Mouse (Mus musculus) CH12.LX (cell line): ENCODE data around the gene Lrmda. TPM values are rescaled to one million over a fixed set of nuclear protein-coding genes. Genes with fewer than 3 reads are reported as not detected.

Experiments used
- DNase-seq: peaks from one replicate; pipeline ENCODE4 v3.0.0-alpha.2; 2013; ENCODE audit errors: extremely low read depth
- H3K27ac ChIP-seq: 2 replicates; pipeline ENCODE4 v1.5.1; 2012; ENCODE audit warnings: low read depth, mild to moderate bottlenecking, control low read depth, moderate library complexity; ENCODE audit not compliant: insufficient read depth
- H3K27me3 ChIP-seq: replicated peaks from 2 replicates; pipeline ENCODE3; 2012; ENCODE audit warnings: inconsistent platforms
- H3K36me3 ChIP-seq, 2 experiments: replicated peaks in 1 of 2; 2 replicates each; pipeline versions ENCODE3 to v1.6.1; 2012; ENCODE audit warnings: inconsistent platforms in 1 of 2, low read length in 1 of 2, mild to moderate bottlenecking in 1 of 2, mixed read lengths in 1 of 2, moderate library complexity in 1 of 2; ENCODE audit not compliant: control insufficient read depth in 1 of 2, insufficient read depth in 1 of 2
- H3K4me1 ChIP-seq, 2 experiments: 2 replicates each; pipeline ENCODE4 v1.6.1; 2012; ENCODE audit warnings: inconsistent platforms in 1 of 2, moderate library complexity in 1 of 2; ENCODE audit not compliant: insufficient read depth in 2 of 2, control insufficient read depth in 1 of 2
- H3K4me2 ChIP-seq: 2 replicates; pipeline ENCODE4 v1.6.1; 2012; ENCODE audit warnings: low read depth, mild to moderate bottlenecking, control low read depth; ENCODE audit not compliant: poor library complexity, insufficient read depth, severe bottlenecking
- H3K4me3 ChIP-seq, 3 experiments: fragments of 150-350 bp in 1 of 3; sonication (generic) in 1 of 3; replicated peaks in 1 of 3; 2 replicates each; pipeline versions ENCODE3 to v1.5.1; 2011 to 2012; ENCODE audit warnings: low read depth in 2 of 3, low read length in 2 of 3, mild to moderate bottlenecking in 2 of 3, moderate library complexity in 2 of 3, control low read depth in 1 of 3, improper control_type of control experiment in 1 of 3, inconsistent platforms in 1 of 3, mixed read lengths in 1 of 3; ENCODE audit not compliant: poor library complexity in 1 of 3
- H3K79me2 ChIP-seq: replicated peaks from 2 replicates; pipeline ENCODE4 v1.6.1; 2012; ENCODE audit warnings: mild to moderate bottlenecking, moderate library complexity; ENCODE audit not compliant: control insufficient read depth, poor library complexity, insufficient read depth, severe bottlenecking; ENCODE audit errors: extremely low read depth
- H3K9ac ChIP-seq: 2 replicates; pipeline ENCODE4 v1.6.1; 2012; ENCODE audit warnings: low read depth, mild to moderate bottlenecking, control low read depth, moderate library complexity; ENCODE audit not compliant: insufficient read depth
- H3K9me3 ChIP-seq: replicated peaks from 2 replicates; pipeline ENCODE3; 2012; ENCODE audit warnings: low read length, inconsistent platforms, mixed read lengths
- BHLHE40 ChIP-seq: IDR thresholded peaks from 2 replicates; pipeline ENCODE4 v1.6.1; 2011; ENCODE audit warnings: mild to moderate bottlenecking, low read depth, low read length, improper control_type of control experiment
- CHD1 ChIP-seq: IDR thresholded peaks from 2 replicates; pipeline ENCODE4 v1.6.1; 2012; ENCODE audit warnings: low read depth, low read length, improper control_type of control experiment, inconsistent platforms
- CHD2 ChIP-seq: IDR thresholded peaks from 2 replicates; pipeline ENCODE4 v1.6.1; 2011; ENCODE audit warnings: low read length, improper control_type of control experiment
- CTCF ChIP-seq, 2 experiments: IDR thresholded peaks in 1 of 2; conservative IDR thresholded peaks in 1 of 2; 2 replicates each; pipeline ENCODE4 v1.5.1; 2011 to 2012; ENCODE audit warnings: low read depth in 2 of 2, low read length in 2 of 2, improper control_type of control experiment in 1 of 2, inconsistent platforms in 1 of 2, mild to moderate bottlenecking in 1 of 2, moderate library complexity in 1 of 2
- E2F4 ChIP-seq: IDR thresholded peaks from 2 replicates; pipeline ENCODE4 v1.6.1; 2011; ENCODE audit warnings: low read depth, low read length, improper control_type of control experiment; ENCODE audit not compliant: insufficient replicate concordance
- ELF1 ChIP-seq: IDR thresholded peaks from 2 replicates; pipeline ENCODE4 v1.6.1; 2014; ENCODE audit warnings: low read depth, mild to moderate bottlenecking, inconsistent platforms, low read length, improper control_type of control experiment
- EP300 ChIP-seq: IDR thresholded peaks from 2 replicates; pipeline ENCODE4 v1.6.1; 2011; ENCODE audit warnings: low read length, improper control_type of control experiment
- ETS1 ChIP-seq: conservative IDR thresholded peaks from 2 replicates; pipeline ENCODE4 v1.6.1; 2012; ENCODE audit warnings: low read depth, mild to moderate bottlenecking, inconsistent platforms, low read length, improper control_type of control experiment, moderate library complexity
- HCFC1 ChIP-seq: IDR thresholded peaks from 2 replicates; pipeline ENCODE4 v1.6.1; 2012; ENCODE audit warnings: low read depth, mild to moderate bottlenecking, inconsistent platforms, low read length, improper control_type of control experiment
- JUND ChIP-seq: conservative IDR thresholded peaks from 2 replicates; pipeline ENCODE4 v1.6.1; 2011; ENCODE audit warnings: low read depth, low read length, improper control_type of control experiment
- KAT2A ChIP-seq: IDR thresholded peaks from 2 replicates; pipeline ENCODE4 v1.6.1; 2012; ENCODE audit warnings: low read length, improper control_type of control experiment, inconsistent platforms; ENCODE audit not compliant: insufficient replicate concordance
- MAX ChIP-seq: IDR thresholded peaks from 2 replicates; pipeline ENCODE4 v1.6.1; 2011; ENCODE audit warnings: low read length, improper control_type of control experiment
- MXI1 ChIP-seq: IDR thresholded peaks from 2 replicates; pipeline ENCODE4 v1.6.1; 2011; ENCODE audit warnings: mild to moderate bottlenecking, low read depth, low read length, improper control_type of control experiment
- MYC ChIP-seq: IDR thresholded peaks from 2 replicates; pipeline ENCODE4 v1.6.1; 2011; ENCODE audit warnings: low read depth, mild to moderate bottlenecking, improper control_type of control experiment, low read length
- NELFE ChIP-seq: IDR thresholded peaks from 2 replicates; pipeline ENCODE4 v1.6.1; 2011; ENCODE audit warnings: low read depth, low read length, improper control_type of control experiment
- NRF1 ChIP-seq: IDR thresholded peaks from 2 replicates; pipeline ENCODE4 v1.6.1; 2014; ENCODE audit warnings: low read depth, mild to moderate bottlenecking, inconsistent platforms, low read length, improper control_type of control experiment, moderate library complexity
- POLR2AphosphoS2 ChIP-seq: IDR thresholded peaks from 2 replicates; pipeline ENCODE4 v1.6.1; 2011; ENCODE audit warnings: low read depth, low read length, improper control_type of control experiment
- RCOR1 ChIP-seq: conservative IDR thresholded peaks from 2 replicates; pipeline ENCODE4 v1.6.1; 2012; ENCODE audit warnings: low read depth, mild to moderate bottlenecking, inconsistent platforms, low read length, improper control_type of control experiment
- TBP ChIP-seq: conservative IDR thresholded peaks from 2 replicates; pipeline ENCODE4 v1.6.1; 2011; ENCODE audit warnings: low read depth, low read length, improper control_type of control experiment
- UBTF ChIP-seq: IDR thresholded peaks from 2 replicates; pipeline ENCODE4 v1.6.1; 2012; ENCODE audit warnings: low read depth, mild to moderate bottlenecking, inconsistent platforms, low read length, improper control_type of control experiment, moderate library complexity
- USF1 ChIP-seq: IDR thresholded peaks from 2 replicates; pipeline ENCODE4 v1.6.1; 2014; ENCODE audit warnings: low read depth, mild to moderate bottlenecking, inconsistent platforms, low read length, improper control_type of control experiment
- USF2 ChIP-seq: conservative IDR thresholded peaks from 2 replicates; pipeline ENCODE4 v1.6.1; 2011; ENCODE audit warnings: low read depth, low read length, improper control_type of control experiment
- ZC3H11A ChIP-seq: IDR thresholded peaks from 2 replicates; pipeline ENCODE4 v1.6.1; 2012; ENCODE audit warnings: low read depth, mild to moderate bottlenecking, inconsistent platforms, low read length, improper control_type of control experiment
- ZKSCAN1 ChIP-seq: IDR thresholded peaks from 2 replicates; pipeline ENCODE4 v1.6.1; 2012; ENCODE audit warnings: low read depth, inconsistent platforms, low read length, improper control_type of control experiment, borderline replicate concordance
- ZMIZ1 ChIP-seq: IDR thresholded peaks from 2 replicates; pipeline ENCODE4 v1.6.1; 2012; ENCODE audit warnings: low read depth, mild to moderate bottlenecking, inconsistent platforms, low read length, improper control_type of control experiment
- ZNF384 ChIP-seq: IDR thresholded peaks from 2 replicates; pipeline ENCODE4 v1.6.1; 2012; ENCODE audit warnings: low read depth, low read length, improper control_type of control experiment, inconsistent platforms
- dilution Hi-C: fragments of 300-500 bp; cut with MboI; formaldehyde crosslinking; loops from 2 replicates; pipeline ENCODE4 v1.14.3; 2020; ENCODE audit warnings: low sequenced_read_pairs; ENCODE audit not compliant: extremely low pct_unique_long_range_greater_than_20kb, extremely low pct_ligation_motif_present
- in situ Hi-C: fragments of 300-500 bp; cut with MboI; formaldehyde crosslinking; loops from 3 replicates; pipeline ENCODE4 v1.14.3; 2019; ENCODE audit warnings: low sequenced_read_pairs, low pct_ligation_motif_present, low pct_unique_long_range_greater_than_20kb, mixed read lengths
- polyA plus RNA-seq: library from polyadenylated mRNA; unstranded; fragments of >175 nt; gene quantifications from 2 replicates; pipeline ENCODE4 v1.2.1, GENCODE M21; 2012; ENCODE audit warnings: low read depth; ENCODE audit not compliant: insufficient read length
- total RNA-seq, 2 experiments: library from RNA; depleted of rRNA; stranded (reverse); fragments of 300-350 nt in 1 of 2; fragments of >200 nt in 1 of 2; gene quantifications; 2 replicates each; pipeline ENCODE4 v1.2.3; 2012 to 2014

Gene Lrmda
- total and polyA plus RNA-seq, 3 experiments, result 0.89 to 3.7 (median 1.9) TPM

DNA sequence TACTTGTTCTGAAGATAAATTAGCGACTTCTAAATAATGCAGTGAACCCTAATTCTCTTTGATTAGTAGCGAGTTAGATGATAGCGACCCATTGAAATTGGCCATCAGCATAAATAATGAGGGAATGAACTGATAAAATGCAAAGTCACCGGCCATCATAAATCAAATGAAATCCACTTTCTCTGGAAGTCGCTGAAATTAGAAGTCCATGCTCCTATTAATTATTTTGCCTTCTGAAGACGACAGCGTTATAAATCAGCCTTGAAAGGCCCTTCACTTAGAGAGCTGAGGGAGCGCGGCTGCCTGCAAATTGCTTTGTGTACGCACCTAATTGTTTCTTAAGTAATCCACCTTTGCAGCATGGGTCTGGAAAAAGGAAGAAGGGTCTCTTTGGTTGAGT lies 374.1 kb downstream of the Lrmda start:
- H3K27ac ChIP-seq, result no peak overlapping the region
- in situ Hi-C loops (no loop called here), dilution Hi-C loops (no loop called here)
- H3K27me3 ChIP-seq, result no peaks in the 10 kb centered on the region
- TF ChIP-seq EP300, result no peak
- no peak for TF ChIP-seq ELF1
- TF ChIP-seq KAT2A, result no peak
- TF ChIP-seq TBP, result no peak
- no peak for TF ChIP-seq MXI1
- TF ChIP-seq ZKSCAN1, result no peak
- TF ChIP-seq BHLHE40, result no peak
- no peak for TF ChIP-seq CTCF (conservative IDR thresholded peaks at IDR 0.05 in 1 of 2, IDR thresholded peaks at IDR 0.05 in 1 of 2; ENCODE audit: low read depth in 2 of 2, low read length in 2 of 2)
- TF ChIP-seq MAX, result no peak
- no peak for TF ChIP-seq RCOR1
- TF ChIP-seq ZNF384, result no peak
- no peak for TF ChIP-seq CHD1
- TF ChIP-seq JUND, result no peak
- TF ChIP-seq ZMIZ1, result no peak
- TF ChIP-seq HCFC1, result no peak
- TF ChIP-seq E2F4, result no peak
- TF ChIP-seq UBTF, result no peak
- no peak for TF ChIP-seq POLR2AphosphoS2
- H3K4me3 ChIP-seq, result no peak overlapping the region
- H3K4me1 ChIP-seq, result peaks cover 0 to 13% of the 10 kb centered on the region in 2 experiments; a peak in 2 of 4 replicates
- no peak overlapping the region for H3K4me2 ChIP-seq
- H3K9me3 ChIP-seq, result no peaks in the 10 kb centered on the region
- no peak overlapping the region for H3K9ac ChIP-seq
- DNase-seq, result no peak
- no peaks in the 10 kb centered on the region for H3K36me3 ChIP-seq
- H3K79me2 ChIP-seq, result no peaks in the 10 kb centered on the region

DNA sequence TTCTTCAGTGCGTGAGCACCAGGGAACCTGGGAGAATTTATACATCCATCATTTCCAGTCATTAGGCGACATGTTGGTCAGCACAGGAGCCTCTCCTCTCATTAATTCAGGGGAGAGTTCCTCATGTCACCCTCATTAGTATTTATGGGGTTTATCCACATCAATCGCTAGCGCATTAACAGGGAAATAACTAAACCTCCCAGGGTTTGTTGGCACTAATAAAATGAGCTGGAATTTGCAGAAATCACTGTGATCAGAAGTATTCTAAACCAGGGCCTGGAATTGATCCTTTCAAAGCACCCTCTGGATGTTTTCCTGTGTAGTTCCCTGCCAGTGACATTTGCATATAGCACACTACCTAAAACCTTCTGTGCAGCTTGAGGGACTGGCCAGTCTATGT lies 382.9 kb downstream of the Lrmda start:
- no peaks in the 10 kb centered on the region for H3K9me3 ChIP-seq
- dilution Hi-C loops (no loop called here), in situ Hi-C loops (no loop called here)
- H3K4me2 ChIP-seq, result no peak overlapping the region
- no peaks in the 10 kb centered on the region for H3K27me3 ChIP-seq
- TF ChIP-seq NRF1 (no peak), ZC3H11A (no peak), EP300 (no peak), ETS1 (no peak), MYC (no peak), NELFE (no peak), USF1 (no peak), CHD2 (no peak), ZMIZ1 (no peak), USF2 (no peak)
- H3K4me1 ChIP-seq, result peaks cover 0 to 17% of the 10 kb centered on the region in 2 experiments; a peak in 2 of 4 replicates
- H3K27ac ChIP-seq, result no peak overlapping the region
- no peak overlapping the region for H3K4me3 ChIP-seq
- H3K36me3 ChIP-seq, result no peaks in the 10 kb centered on the region
- DNase-seq, result peak; percentile 20
- H3K9ac ChIP-seq, result no peak overlapping the region
- H3K79me2 ChIP-seq, result no peaks in the 10 kb centered on the region
